In genomic region chr8:124274441-124275120, GRCm38 (mm10) we compare ENCODE assay signal across 13 mouse cellular contexts. TPM values are rescaled to one million over a fixed set of nuclear protein-coding genes. Genes with fewer than 3 reads are reported as not detected.
A peak's percentile ranks its signal among the peaks of the same experiment; 100 is the strongest.
DNase-seq lines count a peak whose midpoint lies in the region; ATAC-seq and TF ChIP-seq lines count a peak whose summit lies in the region.
"Had no signal": no experiment of that assay in that cellular context is flagged by ENCODE, and none has a peak within 500 bp of the region (broad histone marks: within the 10 kb centered on the region; RNA-seq: fewer than 3 reads in every experiment).

No protein-coding gene starts in this region.

- H3K27me3 ChIP-seq in hindbrain, embryonic 11.5 days (ENCODE audit: control insufficient read depth, insufficient read depth, low read length) = no peaks in the 10 kb centered on the region
- H3K27me3 ChIP-seq in hindbrain, embryonic 12.5 days = no peaks in the 10 kb centered on the region
- H3K27me3 ChIP-seq in neural tube, embryonic 15.5 days (replicated peaks) = no peaks in the 10 kb centered on the region
- H3K27me3 ChIP-seq in intestine, postnatal 0 days (replicated peaks; ENCODE audit: control insufficient read depth, insufficient read depth, low read length) = no peaks in the 10 kb centered on the region
- H3K27me3 ChIP-seq: kidney, embryonic 15.5 days had no signal

- DNase-seq in hindbrain, embryonic 11.5 days (ENCODE audit: low spot score) = no peak
- DNase-seq in CD4-positive, CD25-positive, alpha-beta regulatory T cell, adult 2 months (ENCODE audit: low read depth, low spot score) = peak; percentile 72
- DNase-seq in frontal cortex, adult 2 months (ENCODE audit: extremely low spot score in 1 of 2, low spot score in 1 of 2) = no peak
- no peak for DNase-seq in heart, postnatal 36 days
- DNase-seq: adrenal gland, postnatal 25 days; cerebellum, adult 11-12 months; gastrocnemius, postnatal 25 days; lung, embryonic 14.5 days had no signal

- no peak overlapping the region for H3K9ac ChIP-seq in hindbrain, embryonic 11.5 days (ENCODE audit: low read depth, low read length)
- no peak overlapping the region for H3K9ac ChIP-seq in hindbrain, embryonic 12.5 days
- H3K9ac ChIP-seq in neural tube, embryonic 15.5 days (replicated peaks) = no peak overlapping the region
- no peak overlapping the region for H3K9ac ChIP-seq in intestine, postnatal 0 days (ENCODE audit: low read depth, low read length)
- H3K9ac ChIP-seq: kidney, embryonic 15.5 days; lung, embryonic 14.5 days had no signal

- 0 out of 2 replicates have a peak overlapping the region, but pooled peaks have one; percentile 27 for H3K27ac ChIP-seq in hindbrain, embryonic 11.5 days (ENCODE audit: low read depth, low read length)
- no peak overlapping the region for H3K27ac ChIP-seq in hindbrain, embryonic 12.5 days
- H3K27ac ChIP-seq in bone marrow, adult 2 months (ENCODE audit: control insufficient read depth, insufficient read depth, low read depth, low read length, poor library complexity) = peak overlapping the region; percentile 40
- H3K27ac ChIP-seq in neural tube, embryonic 15.5 days (replicated peaks) = peak overlapping the region; percentile 33; the same call in 1 of the 2 replicates
- H3K27ac ChIP-seq in intestine, postnatal 0 days (ENCODE audit: low read depth, low read length) = no peak overlapping the region
- H3K27ac ChIP-seq: kidney, embryonic 15.5 days had no signal

- H3K4me3 ChIP-seq in hindbrain, embryonic 11.5 days (ENCODE audit: low read depth, low read length) = no peak overlapping the region
- H3K4me3 ChIP-seq in hindbrain, embryonic 12.5 days = no peak overlapping the region
- no peak overlapping the region for H3K4me3 ChIP-seq in bone marrow, adult 2 months (replicated peaks; ENCODE audit: control insufficient read depth, low read depth, low read length)
- H3K4me3 ChIP-seq in neural tube, embryonic 15.5 days (replicated peaks) = no peak overlapping the region
- H3K4me3 ChIP-seq in intestine, postnatal 0 days (ENCODE audit: low read depth, low read length) = no peak overlapping the region
- H3K4me3 ChIP-seq: kidney, embryonic 15.5 days had no signal

- no peak overlapping the region for H3K4me2 ChIP-seq in hindbrain, embryonic 11.5 days (replicated peaks; ENCODE audit: low read depth, low read length)
- H3K4me2 ChIP-seq in hindbrain, embryonic 12.5 days (replicated peaks) = no peak overlapping the region
- no peak overlapping the region for H3K4me2 ChIP-seq in neural tube, embryonic 15.5 days
- no peak overlapping the region for H3K4me2 ChIP-seq in intestine, postnatal 0 days (replicated peaks; ENCODE audit: low read depth)
- H3K4me2 ChIP-seq: kidney, embryonic 15.5 days; lung, embryonic 14.5 days had no signal

- no peak for TF ChIP-seq CTCF in bone marrow, adult 2 months (IDR thresholded peaks at IDR 0.05; ENCODE audit: control insufficient read depth, insufficient read depth, low read length)
- no peak for TF ChIP-seq CTCF in intestine, postnatal 0 days (IDR thresholded peaks at IDR 0.05; ENCODE audit: low read depth)

- intact Hi-C loops in heart, postnatal 36 days (cut with DNase I) = no loop called here

- no peak for TF ChIP-seq POLR2A in bone marrow, adult 2 months (IDR thresholded peaks at IDR 0.05; ENCODE audit: borderline replicate concordance, control insufficient read depth, low read depth, low read length)

- no peaks in the 10 kb centered on the region; the same call in 1 of the 2 replicates for H3K9me3 ChIP-seq in hindbrain, embryonic 11.5 days (ENCODE audit: control insufficient read depth, low read length)
- 0 out of 2 replicates have a peak, but pooled peaks cover 6% of the 10 kb centered on the region for H3K9me3 ChIP-seq in hindbrain, embryonic 12.5 days (replicated peaks)
- H3K9me3 ChIP-seq in neural tube, embryonic 15.5 days (replicated peaks) = no peaks in the 10 kb centered on the region
- H3K9me3 ChIP-seq in intestine, postnatal 0 days (ENCODE audit: control insufficient read depth) = no peaks in the 10 kb centered on the region
- H3K9me3 ChIP-seq: kidney, embryonic 15.5 days had no signal

- H3K36me3 ChIP-seq in hindbrain, embryonic 11.5 days (ENCODE audit: control insufficient read depth, insufficient read depth, low read length) = 0 out of 2 replicates have a peak, but pooled peaks cover 4% of the 10 kb centered on the region
- peaks cover 11% of the 10 kb centered on the region for H3K36me3 ChIP-seq in hindbrain, embryonic 12.5 days
- H3K36me3 ChIP-seq in neural tube, embryonic 15.5 days = no peaks in the 10 kb centered on the region
- peaks cover 11% of the 10 kb centered on the region; the same call in 1 of the 2 replicates for H3K36me3 ChIP-seq in intestine, postnatal 0 days (ENCODE audit: control insufficient read depth, insufficient read depth)

- peaks cover 4% of the 10 kb centered on the region; the same call in 1 of the 2 replicates for H3K4me1 ChIP-seq in hindbrain, embryonic 11.5 days (replicated peaks; ENCODE audit: control insufficient read depth, insufficient read depth, low read length)
- peaks cover 51% of the 10 kb centered on the region for H3K4me1 ChIP-seq in hindbrain, embryonic 12.5 days
- peaks cover 20% of the 10 kb centered on the region for H3K4me1 ChIP-seq in bone marrow, adult 2 months (ENCODE audit: control insufficient read depth, insufficient read depth, low read length)
- H3K4me1 ChIP-seq in neural tube, embryonic 15.5 days = peaks cover 69% of the 10 kb centered on the region
- H3K4me1 ChIP-seq in intestine, postnatal 0 days (replicated peaks; ENCODE audit: control insufficient read depth, insufficient read depth, low read length) = peaks cover 11% of the 10 kb centered on the region; the same call in 1 of the 2 replicates

- no peak for ATAC-seq in hindbrain, embryonic 11.5 days (ENCODE audit: low FRiP score)
- ATAC-seq in hindbrain, embryonic 12.5 days (ENCODE audit: low FRiP score) = no peak
- no peak for ATAC-seq in neural tube, embryonic 15.5 days (ENCODE audit: low FRiP score)
- ATAC-seq in intestine, postnatal 0 days = no peak

- WGBS in hindbrain, embryonic 11.5 days = 78% methylated on average over 10 of the region's 10 CpGs
- 60% methylated on average over 10 of the region's 10 CpGs for WGBS in hindbrain, embryonic 12.5 days
- WGBS in bone marrow, adult 2 months = 52% methylated on average over 10 of the region's 10 CpGs
- WGBS in neural tube, embryonic 15.5 days = 34% methylated on average over 10 of the region's 10 CpGs
- 59% methylated on average over 10 of the region's 10 CpGs for WGBS in intestine, postnatal 0 days

RNA-seq across cellular contexts. Expression of gene Galnt2, which starts 43.4 kb away (rescaled TPM):
- polyA plus RNA-seq in hindbrain, embryonic 11.5 days (2014; fragmentation: Nextera tagmentation; extraction: Ambion mirVana) = 47.0 and 53.5 TPM in 2 replicates
- 84.8 and 86.1 TPM in 2 replicates for polyA plus RNA-seq in hindbrain, embryonic 12.5 days (2016; fragmentation: Nextera tagmentation; extraction: Ambion mirVana)
- 5.1 and 11.5 TPM in 2 replicates for polyA plus RNA-seq in bone marrow, adult 2 months (2011; ENCODE audit: insufficient read depth, insufficient read length, low replicate concordance, missing spikeins)
- 59.7 and 62.7 TPM in 2 replicates for polyA plus RNA-seq in neural tube, embryonic 15.5 days (2015; fragmentation: Nextera tagmentation; extraction: Ambion mirVana)
- 27.9 and 33.2 TPM in 2 replicates for polyA plus RNA-seq in frontal cortex, adult 2 months (2012; rRNA removed)
- polyA plus RNA-seq in intestine, postnatal 0 days (2015; fragmentation: Nextera tagmentation; extraction: Ambion mirVana) = 44.0 and 48.7 TPM in 2 replicates
- 10 to 100 TPM; 32.1 to 34.2 TPM for total RNA-seq in heart, postnatal 36 days (2021)

Comparison
In these comparisons a context has a peak if more than half of its experiments do, and no peak if none do; other contexts are left out.
1. H3K27ac ChIP-seq: peak in hindbrain, embryonic 11.5 days (single experiment), bone marrow, adult 2 months (single experiment) and neural tube, embryonic 15.5 days (single experiment); none in hindbrain, embryonic 12.5 days (single experiment) and intestine, postnatal 0 days (single experiment).